Mouse (Mus musculus) embryonic facial prominence, embryonic 11.5 days (tissue): ENCODE data around the gene Gp1bb. TPM values are rescaled to one million over a fixed set of nuclear protein-coding genes. Genes with fewer than 3 reads are reported as not detected.

Experiments used
- ATAC-seq: fragments of 200-750 bp; cut with Nextera tagmentation; replicated peaks from 2 replicates; pipeline ENCODE4 v1.8.0; 2017; ENCODE audit warnings: low read depth; ENCODE audit not compliant: insufficient number of reproducible peaks, low FRiP score, low TSS enrichment
- DNase-seq: peaks from one replicate; pipeline ENCODE4 v3.0.0-alpha.2; 2015; ENCODE audit warnings: low spot score
- H3K27ac ChIP-seq: fragments of 300-500 bp; sonication (generic); replicated peaks from 2 replicates; pipeline ENCODE4 v1.5.1; 2014; ENCODE audit warnings: mild to moderate bottlenecking, low read depth, low read length, control low read depth
- H3K27me3 ChIP-seq: fragments of 300-500 bp; sonication (generic); 2 replicates; pipeline ENCODE4 v1.6.1; 2014; ENCODE audit warnings: mild to moderate bottlenecking, low read length, moderate library complexity, mixed read lengths; ENCODE audit not compliant: control insufficient read depth, insufficient read depth
- H3K36me3 ChIP-seq: fragments of 300-500 bp; sonication (generic); replicated peaks from 2 replicates; pipeline ENCODE4 v1.6.1; 2014; ENCODE audit warnings: low read depth, mild to moderate bottlenecking, low read length, moderate library complexity, mixed read lengths; ENCODE audit not compliant: control insufficient read depth, insufficient read depth
- H3K4me1 ChIP-seq: fragments of 300-500 bp; sonication (generic); 2 replicates; pipeline ENCODE4 v1.6.1; 2014; ENCODE audit warnings: low read length, mixed read lengths; ENCODE audit not compliant: control insufficient read depth, insufficient read depth
- H3K4me2 ChIP-seq: fragments of 300-500 bp; sonication (generic); 2 replicates; pipeline ENCODE4 v1.6.1; 2014; ENCODE audit warnings: low read depth, mild to moderate bottlenecking, control low read depth, low read length, moderate library complexity
- H3K4me3 ChIP-seq: fragments of 300-500 bp; sonication (generic); 2 replicates; pipeline ENCODE4 v1.5.1; 2014; ENCODE audit warnings: low read depth, low read length, control low read depth
- H3K9ac ChIP-seq: fragments of 300-500 bp; sonication (generic); replicated peaks from 2 replicates; pipeline ENCODE4 v1.6.1; 2014; ENCODE audit warnings: mild to moderate bottlenecking, control low read depth, low read length
- H3K9me3 ChIP-seq: fragments of 300-500 bp; sonication (generic); replicated peaks from 2 replicates; pipeline ENCODE4 v1.6.1; 2016; ENCODE audit warnings: mild to moderate bottlenecking, low read length, inconsistent platforms, mixed read lengths; ENCODE audit not compliant: control insufficient read depth
- WGBS: fragments of 180-500 bp; shearing (Covaris S2); extraction: QIAGEN DNeasy Blood & Tissue Kit; methylation state at CpG from one replicate; pipeline ENCODE4 v1.1.7; 2014; 5-methylcytosine and 5-hydroxymethylcytosine counted together
- polyA plus RNA-seq: library from polyadenylated mRNA; unstranded; fragments of >200 nt; fragmentation: Nextera tagmentation; extraction: Ambion mirVana; gene quantifications from 2 replicates; pipeline ENCODE4 v1.2.1, GENCODE M21; 2014

Gene Gp1bb
- polyA plus RNA-seq, 1 experiment from 2014 or later: 5.8 TPM

- no peak overlapping the region for H3K27ac ChIP-seq
- no peak overlapping the region for H3K4me2 ChIP-seq
- DNase-seq: no peak
- no peak overlapping the region for H3K4me3 ChIP-seq
- no peak overlapping the region for H3K9ac ChIP-seq
- no peaks in the 10 kb centered on the region for H3K36me3 ChIP-seq
- no peak for ATAC-seq
- H3K9me3 ChIP-seq: no peaks in the 10 kb centered on the region
- peaks cover 13% of the 10 kb centered on the region for H3K4me1 ChIP-seq
- WGBS: 35% methylated on average over 13 of the region's 13 CpGs
- H3K27me3 ChIP-seq: 0 out of 2 replicates have a peak, but pooled peaks cover 3% of the 10 kb centered on the region
Observed at GRCm38 (mm10) chr16:18611752-18612151, 10.5 kb downstream of the Gp1bb start.

- WGBS: 74% methylated on average over 2 of the region's 2 CpGs
- H3K27ac ChIP-seq: no peak overlapping the region
Observed at GRCm38 (mm10) chr16:18609099-18609498, 13.1 kb downstream of the Gp1bb start.

GRCm38 (mm10) chr16:18608226-18608625 is 14.0 kb downstream of the Gp1bb start:
- Histone ChIP-seq H3K36me3 (no peaks in the 10 kb centered on the region), H3K27ac (no peak overlapping the region), H3K27me3 (no peaks in the 10 kb centered on the region), H3K4me2 (peak overlapping the region; percentile 17), H3K9ac (no peak overlapping the region), H3K4me3 (no peak overlapping the region), H3K4me1 (peaks cover 13% of the 10 kb centered on the region), H3K9me3 (no peaks in the 10 kb centered on the region)
- ATAC-seq: no peak
- 4% methylated on average over 11 of the region's 11 CpGs for WGBS
- DNase-seq: peak; percentile 70

More at GRCm38 (mm10) chr16:18609099-18609498, 13.1 kb downstream of the Gp1bb start:
- Histone ChIP-seq H3K27me3 (no peaks in the 10 kb centered on the region), H3K9me3 (no peaks in the 10 kb centered on the region), H3K9ac (no peak overlapping the region), H3K36me3 (no peaks in the 10 kb centered on the region), H3K4me1 (peaks cover 13% of the 10 kb centered on the region), H3K4me2 (no peak overlapping the region), H3K4me3 (no peak overlapping the region)
- no peak for ATAC-seq
- no peak for DNase-seq

- H3K36me3 ChIP-seq: no peaks in the 10 kb centered on the region
- 76% methylated on average over 5 of the region's 5 CpGs for WGBS
- H3K9ac ChIP-seq: no peak overlapping the region
- H3K9me3 ChIP-seq: no peaks in the 10 kb centered on the region
- H3K4me3 ChIP-seq: no peak overlapping the region
- ATAC-seq (no peak), DNase-seq (no peak)
- no peaks in the 10 kb centered on the region; the same call in 1 of the 2 replicates for H3K4me1 ChIP-seq
- no peaks in the 10 kb centered on the region for H3K27me3 ChIP-seq
- H3K4me2 ChIP-seq: no peak overlapping the region
- H3K27ac ChIP-seq: no peak overlapping the region
Observed at GRCm38 (mm10) chr16:18605705-18606104, 16.5 kb downstream of the Gp1bb start.

- Histone ChIP-seq H3K4me1 (no peaks in the 10 kb centered on the region; the same call in 1 of the 2 replicates), H3K4me3 (no peak overlapping the region), H3K9me3 (no peaks in the 10 kb centered on the region), H3K9ac (no peak overlapping the region), H3K27me3 (no peaks in the 10 kb centered on the region), H3K27ac (no peak overlapping the region), H3K4me2 (no peak overlapping the region), H3K36me3 (no peaks in the 10 kb centered on the region)
- no peak for ATAC-seq
- WGBS: 64% methylated on average over 8 of the region's 8 CpGs
- DNase-seq: no peak
Observed at GRCm38 (mm10) chr16:18604267-18604701, 17.9 kb downstream of the Gp1bb start.

GRCm38 (mm10) chr16:18601447-18601846 is 20.8 kb downstream of the Gp1bb start:
- no peaks in the 10 kb centered on the region for H3K27me3 ChIP-seq
- H3K27ac ChIP-seq: no peak overlapping the region
- H3K4me3 ChIP-seq: no peak overlapping the region
- H3K4me1 ChIP-seq: no peaks in the 10 kb centered on the region; the same call in 1 of the 2 replicates
- H3K9me3 ChIP-seq: no peaks in the 10 kb centered on the region
- no peaks in the 10 kb centered on the region for H3K36me3 ChIP-seq
- DNase-seq (no peak), ATAC-seq (no peak)
- no peak overlapping the region for H3K9ac ChIP-seq
- 55% methylated on average over 7 of the region's 7 CpGs for WGBS
- no peak overlapping the region for H3K4me2 ChIP-seq

- Histone ChIP-seq H3K27ac (no peak overlapping the region), H3K9me3 (no peaks in the 10 kb centered on the region), H3K9ac (no peak overlapping the region), H3K36me3 (no peaks in the 10 kb centered on the region), H3K4me2 (no peak overlapping the region), H3K4me3 (no peak overlapping the region), H3K27me3 (peaks cover 3% of the 10 kb centered on the region), H3K4me1 (no peaks in the 10 kb centered on the region)
- 73% methylated on average over 3 of the region's 3 CpGs for WGBS
- DNase-seq: no peak
- no peak for ATAC-seq
Observed at GRCm38 (mm10) chr16:18598006-18598405, 24.2 kb downstream of the Gp1bb start.

GRCm38 (mm10) chr16:18596255-18596654 is 25.9 kb downstream of the Gp1bb start:
- Histone ChIP-seq H3K4me2 (no peak overlapping the region), H3K27ac (no peak overlapping the region), H3K36me3 (no peaks in the 10 kb centered on the region), H3K9me3 (no peaks in the 10 kb centered on the region), H3K9ac (no peak overlapping the region), H3K27me3 (peaks cover 15% of the 10 kb centered on the region), H3K4me1 (peaks cover 2% of the 10 kb centered on the region; the same call in 1 of the 2 replicates), H3K4me3 (no peak overlapping the region)
- ATAC-seq: no peak
- WGBS: 38% methylated on average over 4 of the region's 5 CpGs
- no peak for DNase-seq
